Mouse (Mus musculus): ENCODE results near the gene Fabp1.

The Fabp1 gene

GRCm38 (mm10) chr6:71211917-71212316 is 12.3 kb downstream of the Fabp1 start:
- DNase-seq (ENCODE audit: low read depth, low spot score): no peak

- DNase-seq (ENCODE audit: low read depth, low spot score): no peak
Measured at GRCm38 (mm10) chr6:71212471-71212870, 12.8 kb downstream of the Fabp1 start.

GRCm38 (mm10) chr6:71221501-71221900 is 21.9 kb downstream of the Fabp1 start:
- DNase-seq (ENCODE audit: low read depth, low spot score): no peak

GRCm38 (mm10) chr6:71224184-71224943 is 24.7 kb downstream of the Fabp1 start:
- DNase-seq (ENCODE audit: low read depth, low spot score): no peak

DNA sequence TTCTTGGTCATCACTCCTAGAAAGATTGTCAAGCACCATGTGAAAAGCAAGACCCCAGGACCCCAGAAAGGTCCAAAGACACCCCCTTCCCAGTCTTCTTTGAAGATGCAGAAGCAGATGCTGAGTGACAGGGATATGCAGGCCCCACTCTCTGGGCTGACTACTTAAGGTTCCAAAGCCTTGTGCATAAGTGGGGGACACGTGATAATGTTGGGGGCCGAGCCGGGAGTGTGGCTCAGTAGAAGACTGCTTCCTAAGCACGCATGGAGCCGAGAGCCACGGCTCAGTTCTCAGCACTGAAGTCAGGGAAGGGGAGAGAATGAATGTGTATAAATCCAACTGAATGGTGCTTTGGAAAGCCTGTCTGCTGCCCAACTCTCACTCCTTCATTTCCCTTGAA is 26.9 kb downstream of the Fabp1 start:
- DNase-seq (ENCODE audit: low read depth, low spot score): no peak

- DNase-seq (ENCODE audit: low read depth, low spot score): no peak
Measured at GRCm38 (mm10) chr6:71227157-71227770, 27.6 kb downstream of the Fabp1 start.

GRCm38 (mm10) chr6:71235121-71235520 is 35.5 kb downstream of the Fabp1 start:
- DNase-seq (ENCODE audit: low read depth, low spot score): no peak

DNA sequence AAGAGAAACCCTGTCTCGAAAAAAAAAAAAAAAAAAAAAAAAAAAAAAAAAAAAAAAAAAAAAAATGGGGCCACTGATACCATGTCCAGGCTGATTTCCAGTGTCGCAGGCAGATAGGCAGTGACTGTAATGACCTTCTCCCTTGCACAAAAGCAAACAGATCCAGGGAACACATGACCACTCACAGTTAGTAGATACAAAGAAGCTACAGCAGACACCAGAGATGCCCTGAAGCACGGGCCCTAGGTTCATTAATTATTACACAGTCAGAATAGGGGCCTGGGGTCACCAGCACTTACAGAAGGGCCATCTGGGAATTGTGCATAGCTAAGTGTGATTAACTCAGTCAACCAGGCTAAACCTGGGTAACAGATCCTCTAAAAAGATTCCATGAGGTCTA is 36.3 kb downstream of the Fabp1 start:
- DNase-seq (ENCODE audit: low read depth, low spot score): no peak

GRCm38 (mm10) chr6:71236506-71236905 is 36.9 kb downstream of the Fabp1 start:
- DNase-seq (ENCODE audit: low read depth, low spot score): no peak

DNA sequence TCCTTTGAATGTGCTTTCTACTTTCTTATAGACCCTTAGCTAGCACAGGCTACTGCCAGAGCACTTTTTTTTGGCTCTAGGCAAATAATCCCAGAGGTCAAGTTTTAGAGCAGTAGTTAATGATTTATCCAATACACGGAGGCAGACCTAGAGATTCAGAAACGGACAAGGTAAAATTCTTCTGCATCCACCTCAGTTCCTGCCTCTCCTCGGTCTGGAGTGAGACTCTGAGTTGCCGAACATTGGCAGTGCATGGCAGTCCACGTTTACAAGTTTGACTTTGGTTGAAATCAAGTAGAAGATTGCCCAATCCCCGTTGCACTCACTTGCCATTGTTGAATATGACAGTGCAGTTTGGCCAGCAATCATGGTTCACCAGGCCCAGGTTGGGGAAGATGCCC is 37.4 kb downstream of the Fabp1 start:
- DNase-seq (ENCODE audit: low read depth, low spot score): no peak

DNA sequence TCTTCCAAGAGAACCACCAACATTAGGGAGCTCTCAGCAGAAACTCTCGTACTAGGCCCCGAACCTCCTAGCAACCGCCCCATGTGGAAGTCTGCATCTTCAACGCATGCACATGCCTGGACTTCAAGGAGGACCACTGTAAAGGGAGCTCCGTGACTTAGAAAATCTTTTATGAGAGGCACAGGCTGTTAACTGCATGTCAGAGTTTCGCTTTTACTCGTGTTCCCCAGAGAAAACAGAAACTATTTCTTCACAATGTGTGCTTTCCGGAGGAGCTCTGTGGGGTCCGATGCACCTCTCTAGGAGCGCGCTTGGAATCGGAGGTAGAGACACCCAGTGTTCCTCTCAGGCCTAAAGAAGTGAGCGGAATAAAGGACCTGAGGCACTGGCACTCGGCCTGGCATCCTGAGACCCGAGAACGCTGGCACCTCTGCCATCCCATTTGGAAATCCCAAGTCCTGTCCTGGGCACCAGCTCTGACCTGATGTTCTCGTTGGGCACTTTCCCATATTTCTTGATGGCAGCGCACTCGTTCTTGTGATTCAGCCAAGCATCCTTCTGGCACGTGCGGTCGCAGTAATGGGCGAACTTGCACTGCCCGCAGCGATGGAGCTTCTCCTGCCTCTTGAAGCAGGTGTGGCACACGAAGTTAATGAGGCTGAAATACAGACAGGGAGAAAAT is 39.6 kb downstream of the Fabp1 start:
- no peak for DNase-seq (ENCODE audit: low read depth, low spot score)

DNA sequence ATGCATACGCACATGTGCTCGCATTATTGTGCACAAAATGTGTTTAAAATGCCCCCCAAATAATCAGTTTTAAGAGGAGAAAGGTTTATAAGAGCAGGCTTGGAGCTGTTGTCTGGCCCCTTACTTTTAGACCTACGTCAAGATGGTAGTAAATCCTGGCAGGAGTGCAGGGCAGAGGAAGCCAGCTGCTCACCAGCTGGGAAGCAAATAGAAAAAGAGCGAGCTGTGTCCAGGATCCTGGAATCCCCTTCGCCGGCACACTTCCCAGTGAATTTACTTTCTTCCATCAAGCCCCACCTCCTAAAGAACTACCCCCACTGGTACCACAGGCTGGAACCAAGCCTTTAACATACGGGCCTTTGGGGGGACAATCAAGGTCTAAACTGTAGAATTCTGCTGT is 41.2 kb downstream of the Fabp1 start:
- no peak for DNase-seq (ENCODE audit: low read depth, low spot score)

DNA sequence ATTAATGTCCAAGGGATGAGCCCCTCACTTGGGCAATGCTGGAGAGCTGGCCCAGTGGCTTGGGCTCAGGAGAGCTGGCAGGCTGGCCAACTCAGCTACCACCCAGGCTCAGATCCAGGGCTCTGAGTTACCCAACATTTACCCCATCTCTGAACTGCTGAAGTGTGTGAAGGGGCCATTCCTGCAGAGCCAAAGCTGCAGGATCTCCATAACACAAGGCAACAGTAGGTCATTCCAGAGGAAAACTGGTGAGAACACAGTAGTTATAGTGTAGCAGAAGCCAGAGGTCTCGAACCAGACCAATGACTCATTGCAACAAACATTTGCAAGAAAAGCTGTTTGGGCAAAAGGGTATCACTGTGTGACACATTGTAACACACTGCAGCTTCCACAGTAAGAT is 43.2 kb downstream of the Fabp1 start:
- DNase-seq (ENCODE audit: low read depth, low spot score): no peak

DNA sequence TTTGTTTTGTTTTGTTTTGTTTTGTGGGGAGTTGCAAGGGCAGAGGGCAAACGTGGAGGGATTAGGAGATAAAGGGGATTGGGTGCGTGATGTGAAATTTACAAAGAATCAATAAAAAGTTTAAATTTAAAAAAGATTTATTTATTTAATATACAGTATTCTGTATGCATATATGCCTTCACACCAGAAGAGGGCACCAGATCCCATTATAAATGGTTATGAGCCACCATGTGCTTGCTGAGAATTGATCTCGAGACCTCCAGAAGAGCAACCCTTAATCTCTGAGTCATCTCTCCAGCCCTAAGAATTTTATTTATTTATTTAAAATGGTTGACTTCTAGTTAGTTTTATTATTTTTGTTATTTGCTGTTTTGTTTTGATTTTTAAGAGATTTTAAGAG is 43.6 kb downstream of the Fabp1 start:
- no peak for DNase-seq (ENCODE audit: low read depth, low spot score)

DNA sequence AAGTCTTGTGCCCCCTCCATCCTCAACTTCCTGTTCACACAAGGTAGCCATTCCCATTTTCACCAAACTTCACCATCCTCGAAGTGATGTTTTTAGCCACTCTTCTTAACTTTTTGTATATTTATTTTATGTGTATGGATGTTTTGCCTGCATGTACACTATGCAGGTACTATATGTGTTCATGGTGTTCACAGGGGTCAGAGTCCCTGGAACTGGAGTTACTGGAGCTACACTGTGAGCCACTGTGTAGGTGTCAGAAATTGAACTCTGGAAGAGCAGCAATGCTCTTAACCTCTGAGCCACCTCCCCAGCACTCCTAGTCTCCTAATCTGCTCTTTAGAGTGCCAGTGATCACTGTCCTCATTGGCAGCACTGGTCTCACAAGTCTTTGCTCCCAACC is 48.8 kb downstream of the Fabp1 start:
- DNase-seq (ENCODE audit: low read depth, low spot score): no peak

- DNase-seq (ENCODE audit: low read depth, low spot score): no peak
Measured at GRCm38 (mm10) chr6:71249615-71250014, 50.0 kb downstream of the Fabp1 start.

GRCm38 (mm10) chr6:71250951-71251350 is 51.3 kb downstream of the Fabp1 start:
- no peak for DNase-seq (ENCODE audit: low read depth, low spot score)

- no peak for DNase-seq (ENCODE audit: low read depth, low spot score)
Measured at GRCm38 (mm10) chr6:71254456-71254855, 54.8 kb downstream of the Fabp1 start.

Data from retina, adult 2 months (tissue).